Mouse (Mus musculus) neutrophil, adult 65 days (primary cell): ENCODE results near the gene Aff2. TPM values are rescaled to one million over a fixed set of nuclear protein-coding genes. Genes with fewer than 3 reads are reported as not detected.

Experiments
- total RNA-seq: library from RNA; stranded (reverse); gene quantifications from 2 replicates; pipeline ENCODE4 v1.2.4, GENCODE M21; 2023

Gene Aff2
- total RNA-seq: 11.6 and 16.8 TPM in 2 replicates

DNA sequence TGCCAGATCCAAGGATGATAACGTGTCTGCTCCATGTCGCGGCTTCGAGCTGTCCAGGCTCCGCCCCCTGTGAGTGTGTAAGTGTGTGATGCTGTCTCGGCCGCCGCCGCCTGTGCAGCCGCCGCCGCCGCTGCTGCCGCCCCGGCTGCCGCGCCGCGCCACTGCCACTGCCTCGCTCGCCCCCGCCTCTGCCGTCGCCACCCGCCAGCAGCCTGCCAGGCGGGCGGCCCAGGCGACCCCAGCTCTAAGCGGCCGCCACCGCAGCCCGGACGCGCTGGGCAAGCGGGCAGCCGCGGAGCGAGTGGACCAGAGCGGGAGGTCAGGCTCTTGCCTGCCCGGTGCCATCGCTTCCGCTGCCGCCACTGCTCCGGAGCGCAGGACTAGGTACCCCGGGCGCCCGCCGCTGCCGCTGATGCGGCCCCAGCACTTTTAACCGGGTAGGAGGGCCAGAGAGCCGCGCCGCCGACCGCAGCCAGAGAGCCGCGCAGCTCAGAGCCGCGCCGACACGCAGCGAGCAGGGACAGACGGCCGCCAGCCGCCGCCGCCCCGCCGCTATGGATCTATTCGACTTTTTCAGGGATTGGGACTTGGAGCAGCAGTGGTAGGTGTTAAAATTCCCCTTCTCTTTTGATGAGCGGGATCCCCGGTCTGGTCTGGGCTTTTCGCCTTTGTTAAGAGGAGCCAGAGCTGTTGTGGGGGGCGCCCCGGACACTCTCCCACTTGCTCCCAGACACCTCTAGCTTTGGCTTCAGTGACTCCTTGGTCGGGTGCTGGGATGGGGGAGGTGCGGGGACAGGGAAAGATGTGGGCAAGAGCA, at the start of gene Aff2:
Gene Aff2 (plus strand): TSS at position 57 of the 817 bp plus-strand sequence.

